Mouse (Mus musculus) intestine, postnatal 0 days (tissue): ENCODE results near the gene Eif3i. TPM values are rescaled to one million over a fixed set of nuclear protein-coding genes. Genes with fewer than 3 reads are reported as not detected.

Experiments used
- ATAC-seq: fragments of 200-750 bp; cut with Nextera tagmentation; 2 replicates; pipeline ENCODE4 v1.8.0; 2017; ENCODE audit warnings: mild to moderate bottlenecking, moderate TSS enrichment, moderate library complexity
- H3K27ac ChIP-seq: fragments of 300-500 bp; sonication (generic); 2 replicates; pipeline ENCODE4 v1.5.1; 2014; ENCODE audit warnings: mild to moderate bottlenecking, low read depth, low read length, moderate library complexity
- H3K27me3 ChIP-seq: fragments of 300-500 bp; sonication (generic); replicated peaks from 2 replicates; pipeline ENCODE4 v1.6.1; 2014; ENCODE audit warnings: low read length, mixed read lengths; ENCODE audit not compliant: control insufficient read depth, insufficient read depth
- H3K36me3 ChIP-seq: fragments of 300-500 bp; sonication (generic); 2 replicates; pipeline ENCODE4 v1.6.1; 2014; ENCODE audit warnings: mild to moderate bottlenecking, moderate library complexity; ENCODE audit not compliant: control insufficient read depth, insufficient read depth
- H3K4me1 ChIP-seq: fragments of 300-500 bp; sonication (generic); replicated peaks from 2 replicates; pipeline ENCODE4 v1.6.1; 2014; ENCODE audit warnings: antibody characterized with exemption, low read length, mixed read lengths; ENCODE audit not compliant: control insufficient read depth, insufficient read depth
- H3K4me2 ChIP-seq: fragments of 300-500 bp; sonication (generic); replicated peaks from 2 replicates; pipeline ENCODE4 v1.6.1; 2014; ENCODE audit warnings: low read depth, mild to moderate bottlenecking, moderate library complexity
- H3K4me3 ChIP-seq: fragments of 300-500 bp; sonication (generic); 2 replicates; pipeline ENCODE4 v1.5.1; 2014; ENCODE audit warnings: low read depth, low read length
- H3K9ac ChIP-seq: fragments of 300-500 bp; sonication (generic); 2 replicates; pipeline ENCODE4 v1.6.1; 2014; ENCODE audit warnings: mild to moderate bottlenecking, low read depth, low read length
- H3K9me3 ChIP-seq: fragments of 300-500 bp; sonication (generic); 2 replicates; pipeline ENCODE4 v1.6.1; 2016; ENCODE audit warnings: mixed run types; ENCODE audit not compliant: control insufficient read depth
- CTCF ChIP-seq: sonication (generic); IDR thresholded peaks from 2 replicates; pipeline ENCODE4 v1.5.1; 2016; ENCODE audit warnings: low read depth, mild to moderate bottlenecking, control low read depth, antibody characterized with exemption, moderate library complexity
- WGBS: fragments of 180-500 bp; shearing (Covaris S2); extraction: QIAGEN DNeasy Blood & Tissue Kit; methylation state at CpG from one replicate; pipeline ENCODE4 v1.1.7; 2014; 5-methylcytosine and 5-hydroxymethylcytosine counted together
- polyA plus RNA-seq: library from polyadenylated mRNA; unstranded; fragments of >200 nt; fragmentation: Nextera tagmentation; extraction: Ambion mirVana; gene quantifications from 2 replicates; pipeline ENCODE4 v1.2.1, GENCODE M21; 2015

Gene Eif3i
- polyA plus RNA-seq, 1 experiment from 2014 or later = 144 TPM

GRCm38 (mm10) chr4:129565139-129565538 lies 35.3 kb downstream of the Eif3i start:
- 75% methylated on average over 6 of the region's 6 CpGs for WGBS
- no peak overlapping the region for H3K9ac ChIP-seq
- no peaks in the 10 kb centered on the region for H3K27me3 ChIP-seq
- H3K9me3 ChIP-seq = no peaks in the 10 kb centered on the region
- no peak overlapping the region for H3K4me2 ChIP-seq
- H3K4me3 ChIP-seq = no peak overlapping the region
- TF ChIP-seq CTCF = no peak
- H3K36me3 ChIP-seq = no peaks in the 10 kb centered on the region
- no peak overlapping the region for H3K27ac ChIP-seq
- no peak for ATAC-seq
- no peaks in the 10 kb centered on the region for H3K4me1 ChIP-seq

- no peak overlapping the region for H3K4me2 ChIP-seq
- H3K9me3 ChIP-seq = no peaks in the 10 kb centered on the region
- H3K27me3 ChIP-seq = no peaks in the 10 kb centered on the region
- H3K36me3 ChIP-seq = no peaks in the 10 kb centered on the region
- no peaks in the 10 kb centered on the region for H3K4me1 ChIP-seq
- H3K27ac ChIP-seq = no peak overlapping the region
- H3K4me3 ChIP-seq = no peak overlapping the region
- H3K9ac ChIP-seq = no peak overlapping the region
- WGBS = 16% methylated on average over 8 of the region's 8 CpGs
- no peak for TF ChIP-seq CTCF
- peak; percentile 65 for ATAC-seq
Observed at GRCm38 (mm10) chr4:129563718-129564117, 36.7 kb downstream of the Eif3i start.

GRCm38 (mm10) chr4:129561184-129561583 lies 39.3 kb downstream of the Eif3i start:
- Histone ChIP-seq H3K27ac (no peak overlapping the region), H3K27me3 (no peaks in the 10 kb centered on the region), H3K9me3 (no peaks in the 10 kb centered on the region), H3K9ac (no peak overlapping the region), H3K4me2 (no peak overlapping the region), H3K4me1 (no peaks in the 10 kb centered on the region), H3K4me3 (no peak overlapping the region), H3K36me3 (no peaks in the 10 kb centered on the region)
- TF ChIP-seq CTCF = no peak
- WGBS = 59% methylated on average over 5 of the region's 5 CpGs
- no peak for ATAC-seq

GRCm38 (mm10) chr4:129558321-129558955 lies 42.0 kb downstream of the Eif3i start:
- no peak for TF ChIP-seq CTCF
- no peak for ATAC-seq
- Histone ChIP-seq H3K4me2 (no peak overlapping the region), H3K27ac (no peak overlapping the region), H3K36me3 (no peaks in the 10 kb centered on the region), H3K4me3 (no peak overlapping the region), H3K27me3 (no peaks in the 10 kb centered on the region), H3K9me3 (no peaks in the 10 kb centered on the region), H3K4me1 (no peaks in the 10 kb centered on the region), H3K9ac (no peak overlapping the region)
- 90% methylated on average over 12 of the region's 12 CpGs for WGBS

GRCm38 (mm10) chr4:129557256-129557808 lies 43.1 kb downstream of the Eif3i start:
- Histone ChIP-seq H3K36me3 (no peaks in the 10 kb centered on the region), H3K4me1 (no peaks in the 10 kb centered on the region), H3K9ac (no peak overlapping the region), H3K27ac (no peak overlapping the region), H3K4me2 (peak overlapping the region; percentile 79; the same call in 1 of the 2 replicates), H3K4me3 (no peak overlapping the region), H3K9me3 (no peaks in the 10 kb centered on the region), H3K27me3 (no peaks in the 10 kb centered on the region)
- ATAC-seq = no peak
- no peak for TF ChIP-seq CTCF
- whole genome bisulfite sequencing = 75% methylated on average over 9 of the region's 9 CpGs

GRCm38 (mm10) chr4:129556532-129557223 lies 43.8 kb downstream of the Eif3i start:
- Histone ChIP-seq H3K36me3 (no peaks in the 10 kb centered on the region), H3K4me1 (no peaks in the 10 kb centered on the region), H3K27me3 (no peaks in the 10 kb centered on the region), H3K9me3 (no peaks in the 10 kb centered on the region), H3K27ac (peak overlapping the region; percentile 41; the same call in 1 of the 2 replicates), H3K4me2 (peak overlapping the region; percentile 79), H3K9ac (peak overlapping the region; percentile 57), H3K4me3 (peak overlapping the region; percentile 42)
- 6% methylated on average over 33 of the region's 33 CpGs for WGBS
- no peak for TF ChIP-seq CTCF
- peak; percentile 85 for ATAC-seq
